Mouse (Mus musculus) megakaryocyte-erythroid progenitor cell, adult 5 weeks (primary cell): ENCODE measurements around the gene Tnfrsf1b. TPM values are rescaled to one million over a fixed set of nuclear protein-coding genes. Genes with fewer than 3 reads are reported as not detected.

Source experiments
- polyA plus RNA-seq: library from polyadenylated mRNA; stranded (reverse); fragments of >175 nt; gene quantifications from 2 replicates; pipeline ENCODE4 v1.2.3, GENCODE M21; 2012

The Tnfrsf1b gene
- polyA plus RNA-seq: 50.7 and 73.1 TPM in 2 replicates

GRCm38 (mm10) chr4:145246173-145247011 lies at the start of gene Tnfrsf1b:
Gene Tnfrsf1b (minus strand): TSS chr4:145246870.

GRCm38 (mm10) chr4:145194559-145195162 lies 52.0 kb downstream of the Tnfrsf1b start, which contains the start of gene Vps13d:
Gene Vps13d (minus strand): TSS chr4:145195005.

Other genes with a start within 250 kb of the Tnfrsf1b start
- 10.6 and 16.2 TPM in 2 replicates for gene Vps13d, start 51.9 kb downstream of the Tnfrsf1b start, polyA plus RNA-seq
- gene Tnfrsf8, start 68.3 kb upstream of the Tnfrsf1b start, polyA plus RNA-seq: 0.17 and 0.23 TPM in 2 replicates